Mouse (Mus musculus) hindbrain, embryonic 14.5 days (tissue): ENCODE data around the gene Gm37240. TPM values are rescaled to one million over a fixed set of nuclear protein-coding genes. Genes with fewer than 3 reads are reported as not detected.

Source experiments
- ATAC-seq: fragments of 200-750 bp; cut with Nextera tagmentation; 2 replicates; pipeline ENCODE4 v1.8.0; 2017; ENCODE audit warnings: moderate number of reproducible peaks, mild to moderate bottlenecking, moderate TSS enrichment, moderate library complexity; ENCODE audit not compliant: low FRiP score
- DNase-seq: peaks from one replicate; pipeline ENCODE4 v3.0.0-alpha.2; 2015; ENCODE audit warnings: low spot score
- H3K27ac ChIP-seq: fragments of 300-500 bp; sonication (generic); 2 replicates; pipeline ENCODE4 v1.5.1; 2014; ENCODE audit warnings: mild to moderate bottlenecking, moderate library complexity
- H3K27me3 ChIP-seq: fragments of 300-500 bp; sonication (generic); 2 replicates; pipeline ENCODE4 v1.6.1; 2014; ENCODE audit warnings: mild to moderate bottlenecking, low read length, mixed read lengths; ENCODE audit not compliant: control insufficient read depth, insufficient read depth
- H3K36me3 ChIP-seq: fragments of 300-500 bp; sonication (generic); replicated peaks from 2 replicates; pipeline ENCODE4 v1.6.1; 2014; ENCODE audit not compliant: control insufficient read depth, insufficient read depth
- H3K4me1 ChIP-seq: fragments of 300-500 bp; sonication (generic); replicated peaks from 2 replicates; pipeline ENCODE4 v1.6.1; 2014; ENCODE audit warnings: antibody characterized with exemption, low read length, mixed read lengths; ENCODE audit not compliant: control insufficient read depth, insufficient read depth
- H3K4me2 ChIP-seq: fragments of 300-500 bp; sonication (generic); replicated peaks from 2 replicates; pipeline ENCODE4 v1.6.1; 2014; ENCODE audit warnings: mild to moderate bottlenecking, moderate library complexity
- H3K4me3 ChIP-seq: fragments of 300-500 bp; sonication (generic); replicated peaks from 2 replicates; pipeline ENCODE4 v1.5.1; 2014; ENCODE audit warnings: mild to moderate bottlenecking, low read length
- H3K9ac ChIP-seq: fragments of 300-500 bp; sonication (generic); 2 replicates; pipeline ENCODE4 v1.6.1; 2014
- H3K9me3 ChIP-seq: fragments of 300-500 bp; sonication (generic); 2 replicates; pipeline ENCODE4 v1.6.1; 2016; ENCODE audit warnings: low read length; ENCODE audit not compliant: control insufficient read depth
- WGBS: fragments of 180-500 bp; shearing (Covaris S2); extraction: QIAGEN DNeasy Blood & Tissue Kit; methylation state at CpG from one replicate; pipeline ENCODE4 v1.1.7; 2014; 5-methylcytosine and 5-hydroxymethylcytosine counted together
- polyA plus RNA-seq: library from polyadenylated mRNA; unstranded; fragments of >200 nt; fragmentation: Nextera tagmentation; extraction: Ambion mirVana; gene quantifications from 2 replicates; pipeline ENCODE4 v1.2.1, GENCODE M21; 2014

Gm37240 gene
- polyA plus RNA-seq, 1 experiment from 2014 or later = 0.94 TPM

GRCm38 (mm10) chr3:85629895-85630510, 257.3 kb downstream of the Gm37240 start:
- DNase-seq (no peak), ATAC-seq (no peak)
- Histone ChIP-seq H3K27me3 (no peaks in the 10 kb centered on the region), H3K4me2 (no peak overlapping the region), H3K9me3 (no peaks in the 10 kb centered on the region), H3K27ac (no peak overlapping the region), H3K9ac (no peak overlapping the region), H3K4me1 (no peaks in the 10 kb centered on the region), H3K36me3 (no peaks in the 10 kb centered on the region), H3K4me3 (no peak overlapping the region)
- 97% methylated on average over 4 of the region's 4 CpGs for WGBS

GRCm38 (mm10) chr3:85619751-85620150, 267.6 kb downstream of the Gm37240 start:
- Histone ChIP-seq H3K27me3 (no peaks in the 10 kb centered on the region), H3K36me3 (peaks cover 12% of the 10 kb centered on the region; the same call in 1 of the 2 replicates), H3K27ac (no peak overlapping the region), H3K4me3 (no peak overlapping the region), H3K4me1 (no peaks in the 10 kb centered on the region), H3K9ac (no peak overlapping the region), H3K9me3 (no peaks in the 10 kb centered on the region), H3K4me2 (no peak overlapping the region)
- ATAC-seq = no peak
- no peak for DNase-seq
- WGBS = 100% methylated on average over 1 of the region's 1 CpGs

- H3K9ac ChIP-seq = no peak overlapping the region
- H3K27ac ChIP-seq = no peak overlapping the region
- H3K9me3 ChIP-seq = no peaks in the 10 kb centered on the region
- no peak overlapping the region for H3K4me3 ChIP-seq
- peaks cover 12% of the 10 kb centered on the region; the same call in 1 of the 2 replicates for H3K36me3 ChIP-seq
- DNase-seq (no peak), ATAC-seq (no peak)
- H3K4me2 ChIP-seq = no peak overlapping the region
- H3K4me1 ChIP-seq = no peaks in the 10 kb centered on the region
- no peaks in the 10 kb centered on the region for H3K27me3 ChIP-seq
- 81% methylated on average over 5 of the region's 5 CpGs for WGBS
Observed at GRCm38 (mm10) chr3:85619345-85619744, 268.0 kb downstream of the Gm37240 start.

GRCm38 (mm10) chr3:85618885-85619284, 268.4 kb downstream of the Gm37240 start:
- no peak for DNase-seq
- H3K4me3 ChIP-seq = no peak overlapping the region
- H3K36me3 ChIP-seq = peaks cover 12% of the 10 kb centered on the region; the same call in 1 of the 2 replicates
- H3K9me3 ChIP-seq = no peaks in the 10 kb centered on the region
- H3K27me3 ChIP-seq = no peaks in the 10 kb centered on the region
- ATAC-seq = no peak
- H3K9ac ChIP-seq = no peak overlapping the region
- no peak overlapping the region for H3K4me2 ChIP-seq
- H3K4me1 ChIP-seq = no peaks in the 10 kb centered on the region
- H3K27ac ChIP-seq = no peak overlapping the region
- WGBS = 83% methylated on average over 6 of the region's 6 CpGs

GRCm38 (mm10) chr3:85616389-85616788, 270.9 kb downstream of the Gm37240 start:
- DNase-seq = no peak
- H3K27ac ChIP-seq = no peak overlapping the region
- H3K27me3 ChIP-seq = no peaks in the 10 kb centered on the region
- WGBS = 95% methylated on average over 1 of the region's 1 CpGs
- no peak for ATAC-seq
- H3K9ac ChIP-seq = no peak overlapping the region
- no peaks in the 10 kb centered on the region for H3K4me1 ChIP-seq
- no peaks in the 10 kb centered on the region for H3K9me3 ChIP-seq
- H3K4me2 ChIP-seq = no peak overlapping the region
- peaks cover 12% of the 10 kb centered on the region; the same call in 1 of the 2 replicates for H3K36me3 ChIP-seq
- H3K4me3 ChIP-seq = no peak overlapping the region

- Histone ChIP-seq H3K27ac (no peak overlapping the region), H3K36me3 (no peaks in the 10 kb centered on the region), H3K27me3 (no peaks in the 10 kb centered on the region), H3K4me1 (no peaks in the 10 kb centered on the region), H3K4me3 (no peak overlapping the region), H3K9ac (no peak overlapping the region), H3K4me2 (no peak overlapping the region), H3K9me3 (no peaks in the 10 kb centered on the region)
- 98% methylated on average over 2 of the region's 2 CpGs for WGBS
- ATAC-seq (no peak), DNase-seq (no peak)
Observed at GRCm38 (mm10) chr3:85607753-85608152, 279.6 kb downstream of the Gm37240 start.

- ATAC-seq (no peak), DNase-seq (no peak)
- Histone ChIP-seq H3K4me2 (no peak overlapping the region), H3K36me3 (no peaks in the 10 kb centered on the region), H3K27ac (no peak overlapping the region), H3K4me3 (no peak overlapping the region), H3K4me1 (0 out of 2 replicates have a peak, but pooled peaks cover 2% of the 10 kb centered on the region), H3K27me3 (no peaks in the 10 kb centered on the region), H3K9ac (no peak overlapping the region), H3K9me3 (no peaks in the 10 kb centered on the region)
- 91% methylated on average over 3 of the region's 3 CpGs for WGBS
Observed at GRCm38 (mm10) chr3:85606912-85607311, 280.4 kb downstream of the Gm37240 start.

- ATAC-seq = no peak
- 0 out of 2 replicates have a peak, but pooled peaks cover 4% of the 10 kb centered on the region for H3K4me1 ChIP-seq
- 83% methylated on average over 1 of the region's 1 CpGs for WGBS
Observed at GRCm38 (mm10) chr3:85603811-85604210, 283.5 kb downstream of the Gm37240 start.

GRCm38 (mm10) chr3:85601841-85602305, 285.4 kb downstream of the Gm37240 start:
- WGBS = 61% methylated on average over 3 of the region's 3 CpGs
- H3K4me3 ChIP-seq = no peak overlapping the region
- 0 out of 2 replicates have a peak, but pooled peaks cover 4% of the 10 kb centered on the region for H3K4me1 ChIP-seq
- H3K9ac ChIP-seq = no peak overlapping the region
- ATAC-seq (no peak; the same call in 1 of the 2 replicates), DNase-seq (no peak)
- H3K27me3 ChIP-seq = no peaks in the 10 kb centered on the region
- no peak overlapping the region for H3K27ac ChIP-seq
- no peaks in the 10 kb centered on the region for H3K36me3 ChIP-seq
- no peak overlapping the region for H3K4me2 ChIP-seq
- no peaks in the 10 kb centered on the region for H3K9me3 ChIP-seq

More at GRCm38 (mm10) chr3:85603811-85604210, 283.5 kb downstream of the Gm37240 start:
- no peak for DNase-seq
- Histone ChIP-seq H3K9me3 (no peaks in the 10 kb centered on the region), H3K4me2 (no peak overlapping the region), H3K9ac (no peak overlapping the region), H3K36me3 (no peaks in the 10 kb centered on the region), H3K27me3 (no peaks in the 10 kb centered on the region), H3K27ac (no peak overlapping the region), H3K4me3 (no peak overlapping the region)
